Comparison of ENCODE assay signal across 20 mouse cellular contexts in the genomic region with DNA sequence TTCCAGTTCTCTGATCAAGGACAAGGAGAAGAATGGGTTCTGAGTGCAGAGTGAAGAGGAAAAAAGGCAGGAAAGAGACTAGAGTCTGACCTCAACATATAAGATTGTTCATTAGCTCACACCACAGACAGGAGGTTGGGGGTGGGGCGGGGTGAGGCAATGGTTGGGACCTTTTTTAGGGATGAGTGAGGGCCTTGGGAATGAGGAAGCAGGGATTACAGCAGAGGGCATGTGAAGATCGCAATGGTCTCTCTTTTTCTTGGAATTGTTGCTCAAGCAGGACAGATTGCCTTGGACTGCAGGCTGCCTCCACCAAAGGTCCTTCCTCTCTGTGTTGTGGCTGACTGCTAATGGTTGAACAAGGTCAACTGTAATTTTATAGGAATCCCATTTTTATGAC. TPM values are rescaled to one million over a fixed set of nuclear protein-coding genes. Genes with fewer than 3 reads are reported as not detected.
DNase-seq lines count a peak whose midpoint lies in the region; ATAC-seq and TF ChIP-seq lines count a peak whose summit lies in the region.
"Had no signal": no experiment of that assay in that cellular context is flagged by ENCODE, and none has a peak within 500 bp of the region (broad histone marks: within the 10 kb centered on the region; RNA-seq: fewer than 3 reads in every experiment).

No protein-coding gene starts in this region.

- WGBS in kidney, adult 2 months, result 59% methylated on average over 2 of the region's 2 CpGs
- 82% methylated on average over 2 of the region's 2 CpGs for WGBS in hindbrain, embryonic 10.5 days

- peak; percentile 64 for ATAC-seq in Patski
- ATAC-seq: forebrain, postnatal 0 days had no signal

- H3K4me1 ChIP-seq in kidney, adult 2 months (ENCODE audit: control insufficient read depth, insufficient read depth, low read length), result 0 out of 2 replicates have a peak, but pooled peaks cover 3% of the 10 kb centered on the region
- H3K4me1 ChIP-seq in hindbrain, embryonic 10.5 days (replicated peaks), result no peaks in the 10 kb centered on the region
- H3K4me1 ChIP-seq: midbrain, embryonic 12.5 days; neural tube, embryonic 13.5 days; stomach, embryonic 15.5 days had no signal

- in situ Hi-C loops in Patski (cut with MboI; ENCODE audit: low pct_unique_long_range_greater_than_20kb), result loop anchor here (5.0 kb wide), 2 partner anchors 34 to 69 kb away; no protein-coding TSS in a partner anchor

- POLR2A ChIA-PET in Patski (lab: Charles Lee), result no interaction called here

- intact Hi-C loops in left cerebral cortex, postnatal 25 days (cut with DNase I), result no loop called here

- TF ChIP-seq POLR2A in kidney, adult 2 months (IDR thresholded peaks at IDR 0.05; ENCODE audit: low read depth, low read length), result no peak

- no peak overlapping the region for H3K4me3 ChIP-seq in kidney, adult 2 months (ENCODE audit: insufficient read depth, low read depth, low read length)
- H3K4me3 ChIP-seq in hindbrain, embryonic 10.5 days, result no peak overlapping the region
- H3K4me3 ChIP-seq: liver, embryonic 15.5 days; midbrain, embryonic 12.5 days; neural tube, embryonic 13.5 days; stomach, embryonic 15.5 days had no signal

- peak; percentile 36 for DNase-seq in kidney, adult 2 months
- no peak for DNase-seq in kidney, adult 8-10 months
- peak; percentile 69 for DNase-seq in Patski (ENCODE audit: low read depth, low spot score)
- DNase-seq in adrenal gland, postnatal 25 days, result peak; percentile 41
- DNase-seq in lung, postnatal 10 days, result peak; percentile 58
- DNase-seq in left cerebral cortex, postnatal 25 days (ENCODE audit: low spot score in 2 of 2), result no peak
- no peak for DNase-seq in hindbrain, embryonic 10.5 days (ENCODE audit: low spot score)
- no peak for DNase-seq in cerebellum, postnatal 25 days
- DNase-seq: cerebellum, postnatal 10 days; forebrain, postnatal 0 days; right cerebral cortex, postnatal 25 days had no signal

- no peak overlapping the region for H3K27ac ChIP-seq in kidney, adult 2 months (ENCODE audit: insufficient read depth, low read depth, low read length)
- H3K27ac ChIP-seq in hindbrain, embryonic 10.5 days, result no peak overlapping the region
- H3K27ac ChIP-seq: liver, embryonic 15.5 days; midbrain, embryonic 12.5 days; neural tube, embryonic 13.5 days; stomach, embryonic 15.5 days had no signal

- H3K9me3 ChIP-seq in hindbrain, embryonic 10.5 days, result no peaks in the 10 kb centered on the region
- H3K9me3 ChIP-seq: liver, embryonic 15.5 days; midbrain, embryonic 12.5 days; neural tube, embryonic 13.5 days; stomach, embryonic 15.5 days had no signal

- CTCF ChIA-PET in Patski (lab: Charles Lee), result interaction anchor here (0.6 to 1.6 kb wide), 6 partner anchors 8 to 184 kb away, joined by 3 to 4 read pairs (median 4); a partner anchor contains a TSS

- no peaks in the 10 kb centered on the region for H3K27me3 ChIP-seq in kidney, adult 2 months (replicated peaks; ENCODE audit: control insufficient read depth, insufficient read depth, low read length)
- no peaks in the 10 kb centered on the region for H3K27me3 ChIP-seq in Patski
- H3K27me3 ChIP-seq in hindbrain, embryonic 10.5 days (ENCODE audit: insufficient read depth, poor library complexity, severe bottlenecking), result no peaks in the 10 kb centered on the region
- H3K27me3 ChIP-seq: liver, embryonic 15.5 days; midbrain, embryonic 12.5 days; neural tube, embryonic 13.5 days; stomach, embryonic 15.5 days had no signal

- TF ChIP-seq CTCF in kidney, adult 2 months (conservative IDR thresholded peaks at IDR 0.05; ENCODE audit: insufficient read depth, insufficient read length, low read depth, low read length), result no peak
- no peak for TF ChIP-seq CTCF in Patski (IDR thresholded peaks at IDR 0.05)

- H3K36me3 ChIP-seq in kidney, adult 2 months (ENCODE audit: control insufficient read depth, insufficient read depth, low read length), result no peaks in the 10 kb centered on the region
- no peaks in the 10 kb centered on the region for H3K36me3 ChIP-seq in hindbrain, embryonic 10.5 days
- H3K36me3 ChIP-seq: liver, embryonic 15.5 days; midbrain, embryonic 12.5 days; neural tube, embryonic 13.5 days; stomach, embryonic 15.5 days had no signal

RNA-seq across cellular contexts. Expression of a gene that starts 12.6 kb away (rescaled TPM):
- polyA plus RNA-seq in kidney, adult 2 months (2012; rRNA removed), result 79.3 and 96.0 TPM in 2 replicates
- 22.0 TPM for polyA plus RNA-seq in Patski (2021)
- total RNA-seq in adrenal gland, postnatal 25 days (2021), result 1.6 TPM in 1 of 2 replicates, not detected in the other
- not detected for total RNA-seq in left cerebral cortex, postnatal 25 days (2021)
- polyA plus RNA-seq in hindbrain, embryonic 10.5 days (2016; fragmentation: Nextera tagmentation; extraction: Ambion mirVana), result 4.4 and 6.0 TPM in 2 replicates
- total RNA-seq: CH12.LX; left cerebral cortex, postnatal 36 days had no signal
- polyA plus RNA-seq: embryonic facial prominence, embryonic 14.5 days; heart, embryonic 14.5 days had no signal

RNA-seq across cellular contexts. Expression of a gene that starts 21.6 kb away (rescaled TPM):
- 40.3 and 54.9 TPM in 2 replicates for polyA plus RNA-seq in kidney, adult 2 months (2012; rRNA removed)
- polyA plus RNA-seq in Patski (2021), result 191 TPM
- total RNA-seq in adrenal gland, postnatal 25 days (2021), result 830 and 852 TPM in 2 replicates
- 10 to 100 TPM; 81.0 to 88.8 TPM for total RNA-seq in left cerebral cortex, postnatal 25 days (2021)
- polyA plus RNA-seq in hindbrain, embryonic 10.5 days (2016; fragmentation: Nextera tagmentation; extraction: Ambion mirVana), result 383 and 460 TPM in 2 replicates

RNA-seq across cellular contexts. Expression of a gene that starts 22.4 kb away (rescaled TPM):
- polyA plus RNA-seq in kidney, adult 2 months (2012; rRNA removed), result not detected in 2 replicates
- 0.19 TPM for polyA plus RNA-seq in Patski (2021)
- 0.39 TPM in 1 of 2 replicates, not detected in the other for total RNA-seq in adrenal gland, postnatal 25 days (2021)
- not detected for total RNA-seq in left cerebral cortex, postnatal 25 days (2021)
- polyA plus RNA-seq in hindbrain, embryonic 10.5 days (2016; fragmentation: Nextera tagmentation; extraction: Ambion mirVana), result 0.09 TPM in 1 of 2 replicates, not detected in the other
- total RNA-seq: CH12.LX; forebrain, postnatal 0 days had no signal
- polyA plus RNA-seq: embryonic facial prominence, embryonic 14.5 days; forebrain, postnatal 0 days; heart, embryonic 14.5 days; large intestine, adult 2 months; liver, embryonic 15.5 days; midbrain, embryonic 12.5 days; neural tube, embryonic 13.5 days; stomach, embryonic 15.5 days had no signal

RNA-seq across cellular contexts. Expression of a gene that starts 30.2 kb away (rescaled TPM):
- polyA plus RNA-seq in kidney, adult 2 months (2012; rRNA removed), result 33.6 and 34.5 TPM in 2 replicates
- 55.6 TPM for polyA plus RNA-seq in Patski (2021)
- total RNA-seq in adrenal gland, postnatal 25 days (2021), result 21.6 and 30.2 TPM in 2 replicates
- total RNA-seq in left cerebral cortex, postnatal 25 days (2021), result 100 to 1,000 TPM; 189 to 195 TPM
- 19.1 and 38.3 TPM in 2 replicates for polyA plus RNA-seq in hindbrain, embryonic 10.5 days (2016; fragmentation: Nextera tagmentation; extraction: Ambion mirVana)

RNA-seq across cellular contexts. Expression of a gene that starts 36.7 kb away (rescaled TPM):
- polyA plus RNA-seq in kidney, adult 2 months (2012; rRNA removed), result 1.1 and 1.4 TPM in 2 replicates
- 6.2 TPM for polyA plus RNA-seq in Patski (2021)
- 9.3 and 17.7 TPM in 2 replicates for total RNA-seq in adrenal gland, postnatal 25 days (2021)
- total RNA-seq in left cerebral cortex, postnatal 25 days (2021), result 10 to 100 TPM; 16.0 to 18.7 TPM
- polyA plus RNA-seq in hindbrain, embryonic 10.5 days (2016; fragmentation: Nextera tagmentation; extraction: Ambion mirVana), result 7.3 and 9.1 TPM in 2 replicates

Comparison
In these comparisons a context has a peak if more than half of its experiments do, and no peak if none do; other contexts are left out.
1. DNase-seq: peak in kidney, adult 2 months (single experiment), Patski (single experiment), adrenal gland, postnatal 25 days (single experiment) and lung, postnatal 10 days (single experiment); none in kidney, adult 8-10 months (0 of 2), left cerebral cortex, postnatal 25 days (0 of 2), hindbrain, embryonic 10.5 days (single experiment) and cerebellum, postnatal 25 days (0 of 2).